Mouse (Mus musculus) adrenal gland (tissue): ENCODE data around the gene Fbxl17.

ENCODE experiments used
- intact Hi-C: fragments of 180-260 bp; cut with DNase I; formaldehyde crosslinking; loops from one replicate; pipeline ENCODE4 v1.15.1; 2025

Fbxl17 gene

DNA sequence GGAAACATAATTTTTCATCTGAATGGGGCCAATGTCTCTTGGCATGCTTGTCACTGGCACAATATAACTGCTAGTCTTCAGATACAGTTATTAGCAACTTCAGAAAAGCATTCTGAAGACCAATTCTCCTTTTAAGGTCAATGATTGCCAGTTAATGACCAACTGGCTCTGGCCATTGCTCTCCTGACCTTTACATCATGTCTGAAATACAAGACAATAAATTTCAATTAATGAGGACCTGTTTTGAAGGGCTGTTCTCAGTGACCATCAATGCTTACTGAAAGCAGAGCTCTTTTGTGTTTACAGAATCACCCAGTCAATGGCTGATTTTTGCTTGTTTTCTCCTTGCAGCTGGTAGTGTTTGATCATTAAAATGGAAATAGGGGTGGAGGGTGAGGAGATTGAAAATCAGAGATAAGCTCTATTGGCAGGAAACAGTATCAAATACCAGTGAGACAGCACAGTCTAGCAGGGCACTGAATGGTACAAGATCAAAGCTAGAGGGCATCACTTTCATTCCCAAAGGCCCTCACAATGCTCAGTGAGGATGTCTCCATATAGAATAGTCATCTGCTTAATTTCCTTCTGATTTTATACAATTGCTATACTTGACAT lies 95.9 kb downstream of the Fbxl17 start:
- intact Hi-C loops, result no loop called here

DNA sequence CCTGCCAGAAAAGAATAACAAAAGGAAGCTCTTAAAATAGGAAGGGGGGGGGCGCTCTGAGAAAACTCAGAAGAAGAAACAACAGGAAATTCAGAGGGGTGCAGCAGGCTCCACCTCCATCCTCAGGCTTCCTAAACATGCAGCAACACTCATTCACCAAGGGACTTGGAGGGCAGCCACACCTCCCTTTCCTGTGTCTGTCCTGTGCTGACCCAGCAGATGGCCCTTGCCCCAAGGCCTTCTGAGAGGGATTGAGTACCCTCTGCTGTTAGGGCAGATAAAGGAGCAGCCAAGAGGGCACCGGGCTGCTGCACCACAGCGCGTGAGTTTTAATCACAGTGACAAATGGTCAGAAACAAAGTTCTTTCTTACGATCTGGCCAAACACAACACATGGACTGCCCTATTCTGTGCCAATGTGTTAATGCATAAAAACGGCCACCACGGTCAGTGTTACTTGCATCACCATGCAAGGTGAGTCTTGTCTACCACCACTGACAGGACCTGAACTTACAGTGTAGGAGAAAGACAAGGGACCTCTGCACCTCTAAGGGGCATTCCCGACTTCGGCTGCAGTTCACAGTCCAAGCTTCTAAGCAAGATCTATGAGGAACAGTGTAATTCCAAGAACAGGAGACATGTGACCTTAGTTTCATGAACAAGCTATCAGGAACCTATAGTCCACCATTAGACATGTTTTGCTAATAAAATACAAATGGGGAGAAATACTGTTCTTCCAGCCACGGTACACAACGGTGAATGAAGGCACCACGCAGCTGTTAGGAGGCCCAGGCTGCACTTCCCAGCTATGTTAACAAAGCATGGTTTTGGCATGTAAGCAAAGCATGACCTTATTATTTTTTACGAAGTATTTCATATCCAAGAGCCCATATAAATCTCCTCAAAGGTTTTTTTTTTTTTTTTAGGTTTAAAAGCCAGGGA lies 96.8 kb downstream of the Fbxl17 start:
- intact Hi-C loops, result no loop called here

DNA sequence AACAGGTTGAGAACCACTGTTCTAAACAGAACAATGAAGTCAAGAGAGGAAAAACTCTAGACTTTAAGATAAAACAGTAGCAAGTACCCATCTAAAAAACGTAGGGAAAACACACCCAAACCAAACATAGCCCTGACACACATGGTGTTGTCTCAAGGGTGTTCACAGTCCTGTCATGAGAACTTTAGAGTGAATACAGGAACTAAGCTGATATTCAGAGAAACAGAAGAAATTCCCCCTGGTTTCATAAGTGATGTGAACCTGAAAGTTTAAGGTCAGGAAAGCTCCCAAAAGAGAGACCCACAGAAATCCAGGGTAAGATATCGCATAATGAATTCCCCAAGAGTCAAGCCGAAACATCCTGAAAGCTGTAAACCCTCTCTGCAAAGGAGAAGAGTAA lies 97.6 kb downstream of the Fbxl17 start:
- intact Hi-C loops, result no loop called here

DNA sequence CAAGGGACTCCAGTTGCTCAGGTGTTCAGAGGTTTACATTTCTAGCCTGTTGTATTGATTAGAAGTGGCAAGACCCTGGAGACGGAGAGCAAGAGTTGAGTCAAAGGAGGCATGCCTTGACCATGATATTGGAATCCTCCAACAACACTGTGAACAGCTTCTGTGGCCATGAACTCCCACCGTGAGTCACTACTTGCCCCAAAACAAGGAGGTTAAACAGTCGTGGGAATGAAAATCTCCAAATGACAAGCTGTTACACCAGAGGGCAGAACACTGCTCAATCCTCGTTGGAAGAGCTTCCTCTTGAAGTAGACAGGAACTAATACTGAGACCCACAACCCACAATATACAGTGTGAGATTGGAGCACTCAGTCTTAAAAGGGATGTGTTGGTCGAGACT lies 99.2 kb downstream of the Fbxl17 start:
- intact Hi-C loops, result no loop called here

GRCm38 (mm10) chr17:63399816-63400215 lies 100.0 kb downstream of the Fbxl17 start:
- intact Hi-C loops, result no loop called here

DNA sequence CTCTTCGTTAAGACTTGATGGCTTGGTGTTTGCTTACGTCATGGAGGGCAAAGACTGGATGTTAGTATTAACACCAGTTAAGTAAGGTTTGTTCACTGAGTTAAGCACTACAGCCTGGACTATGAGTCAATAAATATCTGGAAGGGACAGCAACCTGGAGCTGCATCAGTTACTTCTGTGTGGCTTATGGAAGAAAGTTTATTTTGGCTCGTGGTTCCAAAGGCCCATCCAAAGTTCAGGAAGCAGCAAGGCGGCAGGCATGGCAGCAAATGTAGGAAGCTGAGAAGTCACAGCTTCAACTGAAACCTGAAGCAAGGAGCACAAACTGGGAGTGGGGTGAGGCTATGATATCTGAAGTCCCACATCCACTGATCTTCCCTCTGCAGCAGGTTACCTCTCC lies 108.3 kb downstream of the Fbxl17 start:
- intact Hi-C loops, result no loop called here

DNA sequence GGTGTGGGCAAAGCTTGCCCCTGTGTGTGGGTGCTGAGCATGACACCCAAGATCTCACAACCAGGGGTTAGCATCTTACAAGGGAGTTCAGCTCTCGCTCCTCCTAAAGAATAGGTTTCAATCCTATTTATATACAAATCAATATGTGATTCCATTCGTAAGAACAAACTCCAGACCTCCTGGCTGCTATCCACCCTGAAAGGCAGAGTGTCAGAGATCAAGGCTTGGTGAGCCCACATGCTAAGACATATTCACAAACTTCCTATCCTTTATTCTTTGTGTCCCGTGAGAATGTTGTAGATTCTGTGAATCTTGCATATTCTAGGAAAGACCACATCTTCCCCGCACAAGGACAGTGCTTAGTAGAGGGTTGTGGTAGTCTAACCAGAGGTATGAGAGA lies 108.9 kb downstream of the Fbxl17 start:
- intact Hi-C loops, result no loop called here

GRCm38 (mm10) chr17:63370977-63371376 lies 128.8 kb downstream of the Fbxl17 start:
- intact Hi-C loops, result no loop called here

GRCm38 (mm10) chr17:63369631-63370310 lies 130.0 kb downstream of the Fbxl17 start:
- intact Hi-C loops, result no loop called here

- intact Hi-C loops, result no loop called here
Observed at GRCm38 (mm10) chr17:63367476-63367875, 132.3 kb downstream of the Fbxl17 start.

DNA sequence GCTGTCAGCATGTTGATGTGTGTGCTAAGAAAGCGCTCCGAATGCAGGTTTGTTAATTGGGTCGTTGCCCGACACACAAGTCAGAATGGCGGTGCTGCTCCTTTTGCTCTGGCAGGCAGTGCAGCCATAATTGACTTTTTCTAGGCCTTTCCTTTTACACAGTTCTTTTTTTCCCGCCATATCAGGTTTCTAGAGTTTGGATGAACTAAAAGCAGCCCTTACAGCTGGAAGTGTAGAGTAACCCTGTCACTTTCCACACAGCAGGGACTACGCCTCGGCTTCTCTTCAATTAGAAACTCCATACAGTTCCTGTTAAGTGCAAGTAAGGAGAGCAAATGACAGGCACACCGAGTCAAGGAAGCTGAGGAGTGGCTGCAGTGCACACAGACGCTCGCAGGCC lies 133.8 kb downstream of the Fbxl17 start:
- intact Hi-C loops, result no loop called here

DNA sequence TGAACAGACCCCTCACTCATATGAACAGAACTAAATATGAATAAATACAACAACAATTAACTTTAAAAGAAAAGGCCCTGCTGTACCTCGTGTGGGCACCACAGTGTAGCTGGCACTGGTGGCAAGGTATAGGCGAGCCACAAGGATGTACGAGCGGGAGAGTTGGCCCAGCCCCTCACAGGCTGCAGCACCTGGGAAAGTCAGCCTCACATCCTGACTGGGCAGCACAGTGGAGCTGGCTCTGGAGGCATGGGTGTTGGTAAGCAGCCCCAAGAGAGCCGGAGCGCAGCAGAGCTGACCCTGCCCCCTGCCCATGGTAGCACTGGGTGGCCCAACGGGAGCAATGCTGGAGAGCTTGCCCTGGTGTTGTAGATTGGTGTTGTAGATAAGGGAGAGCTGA lies 135.2 kb downstream of the Fbxl17 start:
- intact Hi-C loops, result no loop called here

- intact Hi-C loops, result no loop called here
Observed at GRCm38 (mm10) chr17:63362196-63362595, 137.6 kb downstream of the Fbxl17 start.

DNA sequence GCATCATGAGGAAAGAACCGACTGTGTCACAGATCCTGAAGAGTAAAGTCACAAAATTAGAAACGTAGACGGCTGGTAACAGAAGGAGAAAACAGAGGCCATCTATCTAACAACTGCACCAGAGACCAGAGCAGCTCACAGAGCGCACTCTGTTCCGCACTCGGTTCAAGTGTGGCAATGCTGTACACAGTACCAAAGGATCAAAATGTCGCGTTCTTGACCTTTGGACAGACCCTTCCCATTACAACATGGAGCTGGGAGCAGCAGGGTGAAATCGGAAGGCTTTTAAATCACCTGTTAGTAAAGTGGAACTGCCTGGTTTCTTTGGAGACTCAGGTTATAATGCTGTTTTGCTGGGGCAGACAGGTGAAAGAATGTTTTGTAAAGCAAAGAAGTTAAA lies 138.1 kb downstream of the Fbxl17 start:
- intact Hi-C loops, result no loop called here

DNA sequence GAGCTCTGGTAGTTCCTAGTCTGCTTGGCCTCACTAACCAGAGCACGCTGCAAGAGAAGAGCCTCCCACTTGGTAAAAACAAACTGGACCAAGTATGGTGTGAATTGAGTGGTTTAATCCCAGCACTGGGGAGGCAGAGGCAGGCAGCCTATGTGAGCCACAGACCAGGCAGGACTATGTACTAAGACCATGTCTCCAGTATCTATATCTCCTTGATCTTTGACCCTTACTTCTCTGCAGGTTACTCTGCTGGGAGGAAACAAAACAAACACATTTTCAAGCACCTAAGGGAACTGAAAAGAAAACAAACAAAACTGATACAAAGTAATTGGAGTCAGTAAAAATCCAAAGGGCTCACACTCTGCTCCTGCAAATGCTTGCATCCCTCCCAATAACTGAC lies 141.0 kb downstream of the Fbxl17 start:
- intact Hi-C loops, result no loop called here

GRCm38 (mm10) chr17:63356202-63356601 lies 143.6 kb downstream of the Fbxl17 start:
- intact Hi-C loops, result no loop called here

- intact Hi-C loops, result no loop called here
Observed at GRCm38 (mm10) chr17:63352634-63353195, 147.1 kb downstream of the Fbxl17 start.

GRCm38 (mm10) chr17:63351682-63352081 lies 148.1 kb downstream of the Fbxl17 start:
- intact Hi-C loops, result no loop called here

GRCm38 (mm10) chr17:63350876-63351509 lies 148.8 kb downstream of the Fbxl17 start:
- intact Hi-C loops, result no loop called here

GRCm38 (mm10) chr17:63344101-63344500 lies 155.7 kb downstream of the Fbxl17 start:
- intact Hi-C loops, result no loop called here

- intact Hi-C loops, result no loop called here
Observed at GRCm38 (mm10) chr17:63343076-63343475, 156.7 kb downstream of the Fbxl17 start.
